Mouse (Mus musculus) lung, embryonic 16.5 days (tissue): ENCODE data around the gene Nsdhl. TPM values are rescaled to one million over a fixed set of nuclear protein-coding genes. Genes with fewer than 3 reads are reported as not detected.

ENCODE experiments used
- ATAC-seq: fragments of 200-750 bp; cut with Nextera tagmentation; 2 replicates; pipeline ENCODE4 v1.8.0; 2017; ENCODE audit warnings: low read depth, mild to moderate bottlenecking, moderate library complexity
- H3K27ac ChIP-seq: fragments of 300-500 bp; sonication (generic); 2 replicates; pipeline ENCODE4 v1.5.1; 2014; ENCODE audit warnings: mild to moderate bottlenecking, control low read depth, low read length
- H3K27me3 ChIP-seq: fragments of 300-500 bp; sonication (generic); 2 replicates; pipeline ENCODE4 v1.6.1; 2014; ENCODE audit warnings: low read depth, low read length, mixed read lengths; ENCODE audit not compliant: control insufficient read depth, insufficient read depth
- H3K36me3 ChIP-seq: fragments of 300-500 bp; sonication (generic); 2 replicates; pipeline ENCODE4 v1.6.1; 2014; ENCODE audit warnings: low read length; ENCODE audit not compliant: control insufficient read depth, insufficient read depth
- H3K4me1 ChIP-seq: fragments of 300-500 bp; sonication (generic); replicated peaks from 2 replicates; pipeline ENCODE4 v1.6.1; 2014; ENCODE audit warnings: low read length, mixed read lengths; ENCODE audit not compliant: control insufficient read depth, insufficient read depth
- H3K4me2 ChIP-seq: fragments of 300-500 bp; sonication (generic); 2 replicates; pipeline ENCODE4 v1.6.1; 2014; ENCODE audit warnings: low read depth, low read length, control low read depth
- H3K4me3 ChIP-seq: fragments of 300-500 bp; sonication (generic); 2 replicates; pipeline ENCODE4 v1.5.1; 2014; ENCODE audit warnings: mild to moderate bottlenecking, low read length, control low read depth
- H3K9ac ChIP-seq: fragments of 300-500 bp; sonication (generic); 2 replicates; pipeline ENCODE4 v1.6.1; 2014; ENCODE audit warnings: low read length, control low read depth
- H3K9me3 ChIP-seq: fragments of 300-500 bp; sonication (generic); 2 replicates; pipeline ENCODE4 v1.6.1; 2016; ENCODE audit warnings: low read length; ENCODE audit not compliant: control insufficient read depth
- WGBS: fragments of 180-500 bp; shearing (Covaris S2); extraction: QIAGEN DNeasy Blood & Tissue Kit; methylation state at CpG from one replicate; pipeline ENCODE4 v1.1.7; 2014; 5-methylcytosine and 5-hydroxymethylcytosine counted together
- polyA plus RNA-seq: library from polyadenylated mRNA; unstranded; fragments of >200 nt; fragmentation: Nextera tagmentation; extraction: Ambion mirVana; gene quantifications from 2 replicates; pipeline ENCODE4 v1.2.1, GENCODE M21; 2015

Nsdhl gene
- polyA plus RNA-seq, 1 experiment from 2014 or later: 18.9 TPM

DNA sequence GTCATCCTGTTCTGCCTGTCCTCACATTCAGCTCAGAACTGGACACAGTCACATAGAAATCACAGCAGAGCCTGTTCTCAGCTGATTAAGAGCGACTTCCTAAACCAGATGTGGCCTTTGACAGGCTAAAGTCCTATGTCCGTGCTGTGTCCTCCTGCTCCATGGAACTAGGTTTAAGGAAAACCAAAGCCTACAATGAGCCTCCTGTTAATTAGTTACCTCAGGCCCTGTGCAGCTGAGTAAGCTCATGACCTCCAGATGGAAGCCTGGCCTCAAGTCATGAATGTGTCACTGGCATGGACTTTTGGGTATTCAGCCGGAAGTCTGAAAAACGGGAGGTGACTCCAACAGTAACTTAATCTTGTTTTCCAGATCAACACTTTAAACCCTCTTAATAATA is 35.1 kb downstream of the Nsdhl start:
- Histone ChIP-seq H3K36me3 (peaks cover 2% of the 10 kb centered on the region; the same call in 1 of the 2 replicates), H3K4me1 (no peaks in the 10 kb centered on the region), H3K9me3 (no peaks in the 10 kb centered on the region), H3K4me2 (no peak overlapping the region), H3K9ac (no peak overlapping the region), H3K4me3 (no peak overlapping the region), H3K27me3 (no peaks in the 10 kb centered on the region), H3K27ac (no peak overlapping the region)
- 83% methylated on average over 4 of the region's 4 CpGs for WGBS
- no peak for ATAC-seq

DNA sequence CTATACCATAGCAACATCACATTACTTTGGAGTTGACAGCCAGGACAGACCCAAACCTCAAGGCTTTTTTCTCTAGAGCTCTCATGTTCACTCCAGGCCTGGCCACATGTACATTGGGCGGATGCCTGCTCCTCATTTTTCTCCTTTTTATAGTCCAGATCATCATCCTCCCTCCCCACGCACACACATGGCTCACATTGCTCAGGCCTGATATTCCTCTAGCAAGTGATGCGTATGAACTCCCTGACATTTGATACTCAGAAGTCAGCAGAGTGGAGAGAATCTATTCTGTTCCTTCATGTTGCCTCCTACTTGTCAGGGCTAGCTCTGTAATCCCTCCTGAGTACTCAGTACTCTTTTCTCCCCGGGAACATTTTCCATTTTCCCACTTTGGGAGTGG is 38.1 kb downstream of the Nsdhl start:
- no peak for ATAC-seq
- no peak overlapping the region for H3K9ac ChIP-seq
- 87% methylated on average over 4 of the region's 4 CpGs for WGBS

DNA sequence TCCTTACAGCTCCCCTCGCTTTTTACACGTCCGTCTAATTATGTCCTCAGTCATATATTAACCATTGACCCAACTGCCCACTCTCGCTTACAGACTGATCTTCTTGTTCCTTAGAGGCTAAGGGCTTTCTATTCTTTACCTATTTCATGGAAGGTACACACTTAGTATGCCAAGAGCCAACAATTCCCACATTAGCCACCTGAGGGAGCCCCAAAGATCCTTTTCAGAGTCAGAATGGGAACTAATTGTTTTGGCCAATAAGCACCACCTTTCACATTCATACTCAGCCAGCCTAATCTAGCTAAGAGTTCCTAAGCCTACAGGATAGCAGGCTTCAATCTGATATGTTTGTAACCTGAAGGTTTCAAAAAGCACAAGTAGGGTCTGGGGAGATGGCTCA is 42.1 kb downstream of the Nsdhl start:
- Histone ChIP-seq H3K27ac (no peak overlapping the region), H3K27me3 (no peaks in the 10 kb centered on the region), H3K4me2 (no peak overlapping the region), H3K36me3 (no peaks in the 10 kb centered on the region; the same call in 1 of the 2 replicates), H3K4me1 (no peaks in the 10 kb centered on the region), H3K9ac (no peak overlapping the region), H3K9me3 (no peaks in the 10 kb centered on the region), H3K4me3 (no peak overlapping the region)
- no peak for ATAC-seq
- 70% methylated on average over 4 of the region's 4 CpGs for WGBS

More for the DNA sequence above, 38.1 kb downstream of the Nsdhl start:
- Histone ChIP-seq H3K4me1 (no peaks in the 10 kb centered on the region), H3K27ac (no peak overlapping the region), H3K36me3 (no peaks in the 10 kb centered on the region; the same call in 1 of the 2 replicates), H3K9me3 (no peaks in the 10 kb centered on the region), H3K27me3 (no peaks in the 10 kb centered on the region), H3K4me2 (no peak overlapping the region), H3K4me3 (no peak overlapping the region)

DNA sequence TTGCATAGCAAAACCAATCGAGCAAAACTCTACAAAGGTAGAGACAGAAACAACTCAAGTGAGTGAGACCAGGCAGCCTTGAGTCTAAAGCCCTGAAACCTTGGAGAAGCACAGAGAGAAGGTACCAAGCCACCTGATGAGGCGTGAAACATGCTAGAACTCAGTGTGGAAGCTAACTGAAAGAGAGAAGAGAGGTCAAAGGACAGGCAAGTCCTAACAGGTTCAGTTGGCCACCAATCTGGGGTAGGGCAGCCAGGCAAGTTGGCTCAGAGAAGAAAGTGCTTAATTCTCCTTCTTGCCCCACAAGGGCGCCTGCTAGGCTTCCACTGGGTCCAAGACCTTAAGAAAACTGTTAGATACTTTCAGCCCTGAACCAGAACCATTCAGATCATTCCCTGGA is 43.2 kb downstream of the Nsdhl start:
- Histone ChIP-seq H3K36me3 (no peaks in the 10 kb centered on the region; the same call in 1 of the 2 replicates), H3K27me3 (no peaks in the 10 kb centered on the region), H3K27ac (no peak overlapping the region), H3K9ac (no peak overlapping the region), H3K4me3 (no peak overlapping the region), H3K4me2 (no peak overlapping the region), H3K4me1 (no peaks in the 10 kb centered on the region), H3K9me3 (no peaks in the 10 kb centered on the region)
- WGBS: 63% methylated on average over 3 of the region's 3 CpGs
- ATAC-seq: no peak

DNA sequence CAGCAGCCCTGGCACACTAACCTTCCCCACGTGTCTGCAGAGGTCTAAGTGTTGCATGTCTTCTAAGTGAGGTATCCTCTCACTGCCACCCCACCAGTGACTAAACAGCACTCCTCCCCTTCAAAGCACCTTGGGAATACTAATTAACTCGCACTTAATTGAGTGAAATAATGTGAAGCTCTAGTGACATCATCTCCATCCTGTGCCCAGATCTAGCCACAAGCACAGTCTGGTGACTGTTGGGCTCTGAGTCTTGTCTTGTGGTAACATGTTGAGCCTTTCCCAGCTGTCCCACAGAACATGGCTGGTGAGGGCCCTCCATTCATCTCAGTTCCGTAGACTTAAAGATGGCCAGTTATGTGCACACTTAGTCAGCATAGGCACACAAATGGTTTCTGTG is 44.4 kb downstream of the Nsdhl start:
- Histone ChIP-seq H3K4me2 (no peak overlapping the region), H3K36me3 (no peaks in the 10 kb centered on the region; the same call in 1 of the 2 replicates), H3K4me1 (no peaks in the 10 kb centered on the region), H3K27me3 (no peaks in the 10 kb centered on the region), H3K9me3 (no peaks in the 10 kb centered on the region), H3K27ac (no peak overlapping the region), H3K9ac (no peak overlapping the region), H3K4me3 (no peak overlapping the region)
- ATAC-seq: no peak
- 80% methylated on average over 3 of the region's 3 CpGs for WGBS

DNA sequence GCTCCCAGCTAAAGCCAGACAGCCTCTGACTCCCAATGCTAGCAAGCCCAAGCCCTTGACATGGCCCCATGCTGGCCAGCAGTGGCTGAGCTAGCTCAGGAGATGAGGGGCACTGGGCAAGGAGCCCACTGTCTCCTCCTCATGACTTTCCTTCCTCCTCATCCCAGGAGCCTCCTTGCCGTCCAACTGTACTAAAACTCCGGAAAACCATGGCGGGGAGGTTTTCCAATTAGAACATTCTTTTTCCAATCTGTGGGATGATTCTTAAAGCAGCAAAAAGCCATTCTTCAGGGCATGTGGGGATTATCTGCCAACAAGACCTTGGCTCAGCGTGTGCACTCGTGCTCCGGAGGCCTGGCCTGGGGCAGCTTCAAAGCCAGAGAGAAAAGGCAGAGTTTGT is 64.5 kb downstream of the Nsdhl start:
- H3K4me3 ChIP-seq: no peak overlapping the region
- no peaks in the 10 kb centered on the region for H3K4me1 ChIP-seq
- ATAC-seq: no peak
- H3K27me3 ChIP-seq: no peaks in the 10 kb centered on the region
- H3K27ac ChIP-seq: no peak overlapping the region
- no peaks in the 10 kb centered on the region for H3K9me3 ChIP-seq
- no peak overlapping the region for H3K4me2 ChIP-seq
- H3K9ac ChIP-seq: no peak overlapping the region
- 66% methylated on average over 6 of the region's 6 CpGs for WGBS
- H3K36me3 ChIP-seq: no peaks in the 10 kb centered on the region

DNA sequence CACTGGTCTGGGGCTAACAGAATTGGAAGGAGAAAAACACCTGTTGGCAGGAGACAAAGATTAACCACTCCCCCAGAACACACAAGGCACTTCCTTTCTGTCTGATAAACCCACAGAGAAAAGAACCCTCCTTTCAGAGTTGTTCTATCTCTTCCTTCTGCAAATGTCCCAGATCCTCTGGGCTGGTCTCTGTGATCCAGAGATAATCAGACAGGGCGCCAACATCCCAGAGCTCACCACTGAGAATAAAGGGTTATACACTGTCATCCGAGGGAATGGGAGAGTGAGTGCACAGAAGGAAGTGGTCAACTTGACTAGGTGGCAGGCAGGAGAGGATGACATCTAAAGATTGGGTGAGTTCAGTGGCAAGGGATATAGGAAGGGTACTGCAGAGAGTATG is 67.2 kb downstream of the Nsdhl start:
- no peak overlapping the region for H3K4me2 ChIP-seq
- no peak for ATAC-seq
- no peaks in the 10 kb centered on the region; the same call in 1 of the 2 replicates for H3K27me3 ChIP-seq
- H3K4me3 ChIP-seq: no peak overlapping the region
- WGBS: 77% methylated on average over 2 of the region's 2 CpGs
- H3K9me3 ChIP-seq: no peaks in the 10 kb centered on the region
- H3K36me3 ChIP-seq: no peaks in the 10 kb centered on the region
- H3K9ac ChIP-seq: no peak overlapping the region
- H3K27ac ChIP-seq: no peak overlapping the region
- no peaks in the 10 kb centered on the region for H3K4me1 ChIP-seq

DNA sequence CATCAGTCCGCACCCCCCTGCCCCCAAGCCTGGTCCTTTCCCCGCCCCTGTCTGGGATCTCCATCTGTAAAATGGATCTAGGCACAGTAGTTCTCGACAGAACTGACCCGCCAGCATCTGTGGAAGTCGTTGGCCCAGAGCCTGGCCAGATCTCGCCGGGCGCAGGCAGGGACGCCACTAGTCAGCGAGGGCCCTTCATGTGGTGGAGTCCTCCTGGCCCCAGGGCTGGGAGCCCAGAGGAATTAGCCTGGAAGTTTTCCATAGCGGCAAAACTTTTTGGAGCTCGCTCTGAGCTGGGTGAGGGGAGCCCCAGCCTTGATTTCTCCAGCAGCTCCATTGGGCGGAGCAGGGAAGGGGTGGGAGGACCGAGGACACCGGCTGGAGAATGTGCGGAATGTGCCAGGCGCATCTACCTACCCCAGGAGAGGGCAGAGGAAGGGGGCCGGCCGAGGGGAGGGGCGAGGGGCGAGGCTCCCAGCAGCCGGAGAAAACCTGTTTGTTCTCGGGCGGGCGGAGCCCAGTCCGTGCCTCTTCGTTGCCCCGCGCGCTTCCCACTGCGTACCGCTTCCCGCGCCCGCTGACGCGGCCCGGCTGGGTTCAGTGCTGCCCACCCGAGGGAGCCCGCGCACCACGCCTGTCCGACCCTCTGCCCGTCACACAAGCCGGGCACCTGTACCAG is 68.6 kb downstream of the Nsdhl start, which contains the start of gene Zfp185:
Zfp185 (plus strand) TSS at position 499 of the 679 bp plus-strand sequence.
- peak within 1 kb of the TSS; percentile 56 for H3K9ac ChIP-seq
- H3K4me1 ChIP-seq: no peaks in the 10 kb centered on the region
- H3K27ac ChIP-seq: peak within 1 kb of the TSS; percentile 50
- peak within 1 kb of the TSS; percentile 50 for H3K4me3 ChIP-seq
- H3K36me3 ChIP-seq: no peaks in the 10 kb centered on the region
- ATAC-seq: peak; percentile 89
- 21% methylated on average over 24 of the region's 45 CpGs for WGBS
- H3K4me2 ChIP-seq: peak within 1 kb of the TSS; percentile 71
- H3K27me3 ChIP-seq: no peaks in the 10 kb centered on the region; the same call in 1 of the 2 replicates
- no peaks in the 10 kb centered on the region for H3K9me3 ChIP-seq

DNA sequence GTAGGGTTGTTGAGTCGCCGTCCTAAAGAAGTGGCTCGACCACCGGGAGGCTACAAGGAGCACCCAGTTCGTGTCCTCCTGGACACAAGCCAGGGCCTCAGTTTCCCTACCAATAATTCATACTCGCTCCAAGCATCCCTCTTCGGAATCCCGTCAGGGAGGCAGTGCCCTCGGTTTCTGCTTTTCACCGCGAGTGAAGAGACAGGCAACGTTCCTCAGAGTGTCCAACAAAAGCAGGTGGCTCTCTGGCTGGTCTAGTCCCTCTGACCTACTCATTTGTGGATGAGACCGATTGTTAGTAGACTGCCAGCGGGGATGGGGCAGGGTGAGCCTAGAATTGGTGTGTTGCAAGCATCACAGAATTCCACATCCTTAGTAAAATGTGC is 69.2 kb downstream of the Nsdhl start:
- Histone ChIP-seq H3K4me1 (no peaks in the 10 kb centered on the region), H3K27me3 (no peaks in the 10 kb centered on the region; the same call in 1 of the 2 replicates), H3K9me3 (no peaks in the 10 kb centered on the region), H3K4me2 (peak overlapping the region; percentile 71), H3K9ac (peak overlapping the region; percentile 56), H3K4me3 (peak overlapping the region; percentile 50), H3K27ac (no peak overlapping the region), H3K36me3 (no peaks in the 10 kb centered on the region)
- WGBS: 16% methylated on average over 14 of the region's 14 CpGs
- ATAC-seq: no peak
